Mouse (Mus musculus): ENCODE measurements around the gene Prdm10.
A peak's percentile ranks its signal among the peaks of the same experiment; 100 is the strongest.

Gene Prdm10

DNA sequence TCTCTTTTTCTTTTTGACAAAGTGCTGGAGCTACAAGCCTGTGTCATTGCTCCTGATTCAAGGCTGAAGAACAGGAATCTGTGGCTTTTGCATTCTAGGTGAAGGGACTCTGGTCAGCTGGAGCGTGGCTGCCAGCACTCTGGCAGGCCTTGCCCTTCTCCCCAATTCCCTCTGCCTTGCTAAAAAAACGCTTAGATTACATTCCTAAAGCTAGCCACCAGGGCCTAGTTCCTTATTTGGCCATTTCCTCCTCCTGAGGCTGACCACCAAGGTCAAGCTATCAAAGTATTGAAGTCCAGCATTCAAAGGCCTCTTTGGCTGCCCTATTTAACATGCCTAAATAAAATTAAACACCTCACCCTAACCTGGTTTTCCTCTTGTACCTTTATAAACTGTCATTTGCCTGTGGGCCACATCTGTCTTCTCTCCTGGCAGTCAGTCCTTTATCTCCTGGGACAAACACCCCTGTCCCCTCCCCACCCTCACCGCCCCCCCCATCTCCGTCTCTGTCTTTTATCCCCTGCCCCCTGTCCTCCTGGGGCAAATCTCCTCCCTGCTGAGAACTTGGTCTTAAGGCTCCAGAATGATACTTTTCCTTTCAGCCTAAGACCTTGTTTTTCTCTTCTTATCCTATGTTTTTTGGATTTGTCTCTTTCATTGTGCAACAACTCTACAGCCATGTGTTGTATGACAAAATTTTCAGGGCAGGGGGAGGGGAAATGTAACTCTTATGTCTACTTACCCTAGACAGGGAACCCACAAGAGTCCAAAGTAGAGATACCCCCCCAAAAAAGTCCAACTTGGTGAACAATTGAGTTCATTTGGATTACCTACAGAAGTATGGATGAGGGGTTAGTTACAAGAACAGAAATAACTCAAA is 17.9 kb upstream of the Prdm10 start:
- DNase-seq (ENCODE audit: low read depth, low spot score), result no peak

DNA sequence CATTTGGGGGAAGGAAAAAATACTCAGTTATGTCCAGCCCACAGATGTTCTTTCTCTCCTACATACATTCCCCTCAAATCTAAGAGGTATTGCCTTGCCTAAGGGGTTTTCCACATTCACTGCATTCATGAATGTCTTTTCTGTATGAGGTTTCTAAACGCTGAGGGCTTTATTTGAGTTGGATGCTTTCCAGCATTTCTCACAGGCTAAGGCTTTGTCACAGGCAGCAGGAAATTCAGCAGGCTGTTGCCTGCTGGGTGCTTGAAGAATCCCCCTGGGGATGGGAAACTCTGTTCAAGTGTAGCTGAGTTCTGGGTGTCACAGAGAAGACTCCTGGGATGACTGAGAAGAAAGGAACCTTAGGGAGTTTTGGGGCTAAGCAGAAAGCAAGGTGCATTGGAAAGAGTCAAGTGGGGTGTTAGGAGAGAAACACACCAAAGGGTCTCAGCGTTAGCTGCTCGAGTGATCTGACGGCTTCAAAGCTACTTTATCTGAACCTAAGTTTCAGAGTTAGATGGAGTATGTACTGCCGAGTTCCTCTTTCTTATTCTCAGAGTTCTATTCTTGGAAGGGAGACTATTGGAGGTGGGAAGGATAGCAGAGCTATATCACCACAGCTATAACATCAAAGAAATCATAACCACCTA is 14.2 kb upstream of the Prdm10 start:
- no peak for DNase-seq (ENCODE audit: low read depth, low spot score)

DNA sequence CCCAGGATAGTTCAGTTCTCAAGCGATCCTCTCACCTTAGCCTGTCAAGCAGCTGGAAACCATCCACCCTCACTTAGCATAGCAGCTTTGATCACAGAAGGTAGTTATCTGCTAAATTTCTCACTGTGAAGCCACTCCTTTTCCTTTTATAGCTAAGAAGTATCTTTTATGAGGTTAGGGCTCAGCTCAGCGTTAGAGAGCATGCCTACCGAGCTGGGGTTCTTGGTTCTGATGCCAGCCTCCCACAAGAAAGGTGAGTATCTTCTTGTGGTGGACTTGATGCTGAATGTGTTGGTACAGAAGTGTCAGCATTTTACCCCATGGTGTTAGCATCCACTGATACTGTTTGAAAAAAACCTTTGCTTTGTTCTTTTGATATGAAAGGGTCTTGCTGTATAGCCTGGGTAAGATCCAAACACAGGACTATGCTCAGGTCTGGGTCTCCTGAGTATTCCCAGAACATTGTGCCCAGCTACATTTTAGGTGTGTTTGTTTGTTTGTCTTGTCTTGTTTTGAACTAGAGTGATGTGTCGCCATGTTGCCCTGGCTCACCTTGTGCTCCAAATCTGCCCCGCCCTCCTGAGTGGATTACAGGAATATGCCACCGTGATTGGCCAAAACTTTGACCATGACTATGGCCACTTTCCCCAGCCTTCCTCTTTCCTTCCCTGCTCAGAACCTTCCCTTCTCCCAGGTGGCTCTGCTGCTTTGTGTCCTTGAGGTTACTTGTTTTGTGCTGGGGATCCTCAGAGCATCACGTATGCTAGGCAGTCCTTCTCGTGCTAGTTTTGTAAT is 8.9 kb upstream of the Prdm10 start:
- DNase-seq (ENCODE audit: low read depth, low spot score), result no peak

DNA sequence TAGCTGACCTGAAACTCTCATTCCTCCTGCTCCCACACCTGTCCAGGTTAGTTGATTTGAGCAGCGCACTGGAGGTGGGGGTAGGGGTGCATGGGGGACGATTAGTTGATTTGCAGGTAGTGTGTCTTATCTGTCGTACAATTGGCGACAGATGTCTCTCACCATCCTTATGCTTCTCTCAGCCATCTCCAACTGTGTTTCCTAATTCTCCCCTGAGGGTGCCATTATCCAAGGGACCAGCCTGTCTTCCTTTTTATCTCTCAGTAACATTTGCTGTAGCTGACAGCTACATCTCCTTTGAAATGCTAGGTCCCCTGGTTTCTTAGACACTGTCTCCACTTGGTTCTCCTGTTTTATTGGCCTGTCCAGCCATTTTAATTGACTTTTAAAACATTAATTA is 8.2 kb upstream of the Prdm10 start:
- DNase-seq (ENCODE audit: low read depth, low spot score), result no peak

DNA sequence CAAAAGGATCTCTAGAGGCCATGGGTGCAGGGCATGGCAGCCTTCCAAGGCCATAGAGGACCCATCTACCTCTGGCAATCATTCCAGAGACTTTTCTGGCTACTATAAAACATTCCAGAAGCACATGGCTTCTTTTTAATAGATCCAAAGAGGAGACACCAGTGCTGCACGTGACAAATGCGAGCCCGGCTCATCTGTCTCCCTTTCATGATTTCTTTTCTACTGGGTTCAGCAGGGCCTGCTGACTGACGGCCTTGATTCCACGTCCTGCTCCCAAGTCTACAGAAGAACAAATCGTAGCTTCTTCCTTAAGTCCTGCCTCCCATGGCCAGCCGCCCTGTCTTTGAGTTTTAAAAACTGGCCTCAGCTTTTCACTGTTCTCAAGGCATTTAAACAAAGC is 1.7 kb upstream of the Prdm10 start:
- no peak for DNase-seq (ENCODE audit: low read depth, low spot score)

DNA sequence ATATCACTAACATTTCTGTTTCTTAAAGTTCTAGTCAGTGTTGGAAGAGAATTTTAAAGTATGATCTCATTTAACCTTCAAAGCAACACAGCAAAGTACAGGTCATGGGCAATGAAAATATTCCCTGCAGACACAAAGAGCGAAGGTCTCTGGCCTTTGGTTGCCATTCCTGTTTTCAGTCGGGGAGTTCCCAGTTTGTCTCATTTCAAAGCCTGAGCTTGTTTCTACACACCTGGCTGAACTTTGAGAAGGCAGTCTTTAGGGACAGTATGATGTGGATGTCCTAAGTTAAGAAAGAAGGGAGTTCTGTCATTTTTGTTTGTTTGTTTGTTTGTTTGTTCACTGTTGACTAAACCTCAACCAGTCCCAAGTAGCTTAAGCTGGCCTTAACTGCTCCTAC is 1.0 kb upstream of the Prdm10 start:
- DNase-seq (ENCODE audit: low read depth, low spot score), result no peak

DNA sequence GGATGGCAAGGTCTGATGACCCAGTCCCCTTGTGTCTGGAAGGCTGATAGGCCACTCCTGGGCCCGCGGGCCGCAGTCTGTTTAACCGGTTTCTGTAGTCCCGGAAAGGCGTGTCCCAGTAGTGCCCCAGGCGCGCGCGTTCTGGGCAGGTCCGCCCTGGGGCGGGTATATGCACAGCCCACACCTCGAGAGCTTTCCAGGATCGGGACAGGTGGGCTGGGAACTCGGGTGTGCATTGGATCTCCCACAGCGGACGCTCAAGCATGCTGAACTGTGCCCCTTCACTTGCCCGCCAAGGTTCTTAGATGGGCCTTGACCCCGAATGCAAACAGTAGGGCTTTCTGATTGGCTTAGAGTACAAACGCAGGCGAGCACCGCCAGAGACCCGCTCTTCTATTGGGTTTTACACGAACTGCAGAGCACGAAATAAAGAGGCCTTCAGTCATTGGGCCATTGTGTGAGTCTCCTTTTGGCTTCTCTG is 413 bp upstream of the Prdm10 start:
- no peak for DNase-seq (ENCODE audit: low read depth, low spot score)

DNA sequence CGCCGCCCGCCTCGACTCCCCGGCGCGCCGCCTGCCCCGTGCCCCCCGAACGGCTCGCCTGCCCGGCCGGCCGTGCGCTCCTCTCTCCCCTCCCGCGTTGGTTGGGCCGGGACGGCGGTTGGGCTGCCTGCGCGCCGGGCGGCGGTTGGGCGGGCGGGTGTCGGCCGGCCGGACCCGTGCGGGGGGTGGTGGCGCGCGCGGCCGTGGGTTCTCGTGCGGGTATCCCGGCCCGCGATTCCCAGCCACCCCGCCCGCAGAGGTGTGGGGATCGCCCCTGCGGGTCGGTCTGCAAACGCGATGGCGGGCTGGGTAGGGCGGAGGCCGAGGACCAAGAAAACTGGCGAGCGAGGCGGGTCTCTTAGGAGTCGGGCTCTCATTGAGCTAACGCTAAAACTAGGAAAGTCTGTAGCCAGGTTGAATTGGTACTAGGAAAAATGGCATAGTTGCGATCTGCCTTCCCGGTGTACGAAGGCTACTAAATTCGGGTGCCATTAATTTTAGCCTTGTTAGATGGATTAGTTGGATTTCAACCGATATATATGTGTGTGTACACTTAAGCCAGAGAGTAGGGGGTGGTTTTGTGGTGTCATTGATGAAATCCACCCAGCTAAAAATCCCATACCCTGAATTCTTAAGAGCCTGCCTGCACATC is 799 bp downstream of the Prdm10 start:
- DNase-seq (ENCODE audit: low read depth, low spot score), result peak; percentile 49

DNA sequence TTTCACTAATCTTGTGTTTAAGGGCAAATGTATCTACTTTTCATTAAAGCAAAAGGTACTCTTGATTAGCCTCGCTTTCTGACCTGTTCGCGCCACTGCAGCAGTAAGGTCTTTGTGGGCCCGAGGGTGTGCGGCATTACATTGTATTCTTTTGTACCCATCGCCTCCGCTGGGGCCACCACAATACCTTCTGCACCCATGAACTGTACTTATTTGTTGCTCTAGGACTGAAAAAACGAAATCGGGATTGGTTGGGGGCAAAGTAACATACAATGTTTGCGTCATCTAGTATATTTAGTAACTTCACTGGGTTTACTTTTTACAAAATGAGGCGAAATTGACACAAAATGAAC is 1.3 kb downstream of the Prdm10 start:
- DNase-seq (ENCODE audit: low read depth, low spot score), result peak; percentile 18

DNA sequence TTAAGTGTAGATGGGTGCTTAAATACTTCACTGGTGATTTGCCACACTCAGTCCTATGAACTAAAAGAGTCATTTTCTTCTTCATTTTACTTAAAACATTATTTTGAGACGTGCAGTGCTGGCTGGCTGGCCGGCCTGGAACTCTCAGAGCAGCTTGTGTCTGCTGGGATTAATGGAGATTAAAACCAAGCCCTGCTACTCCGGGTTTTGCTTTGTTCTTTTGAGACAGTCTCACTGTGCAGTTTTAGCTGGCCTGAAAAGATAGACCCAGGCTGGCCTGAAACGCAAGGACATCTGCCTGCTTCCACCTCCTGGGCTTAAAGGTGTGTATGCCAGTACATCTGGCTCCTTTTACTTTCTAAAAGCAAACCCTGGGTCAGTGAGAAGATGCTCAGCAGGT is 2.2 kb downstream of the Prdm10 start:
- no peak for DNase-seq (ENCODE audit: low read depth, low spot score)

DNA sequence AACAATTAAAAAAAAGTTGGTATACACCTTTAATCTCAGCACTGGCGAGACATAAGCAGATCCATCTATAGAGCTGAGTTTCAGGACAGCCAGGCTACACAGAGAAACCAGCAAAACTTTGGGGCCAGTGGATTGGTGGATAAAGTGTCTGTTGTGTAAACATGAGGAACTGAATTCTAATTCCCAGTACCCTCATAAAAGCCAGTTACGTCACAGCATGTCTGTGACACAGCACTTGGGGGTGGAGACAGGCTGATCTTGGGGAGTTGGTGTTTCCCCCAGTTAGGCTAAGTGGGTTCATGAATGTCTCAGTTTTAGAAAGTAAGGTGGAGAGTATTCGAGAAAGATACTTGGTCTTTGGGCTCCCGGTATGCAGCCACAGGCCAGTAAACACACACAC is 2.7 kb downstream of the Prdm10 start:
- DNase-seq (ENCODE audit: low read depth, low spot score), result no peak

DNA sequence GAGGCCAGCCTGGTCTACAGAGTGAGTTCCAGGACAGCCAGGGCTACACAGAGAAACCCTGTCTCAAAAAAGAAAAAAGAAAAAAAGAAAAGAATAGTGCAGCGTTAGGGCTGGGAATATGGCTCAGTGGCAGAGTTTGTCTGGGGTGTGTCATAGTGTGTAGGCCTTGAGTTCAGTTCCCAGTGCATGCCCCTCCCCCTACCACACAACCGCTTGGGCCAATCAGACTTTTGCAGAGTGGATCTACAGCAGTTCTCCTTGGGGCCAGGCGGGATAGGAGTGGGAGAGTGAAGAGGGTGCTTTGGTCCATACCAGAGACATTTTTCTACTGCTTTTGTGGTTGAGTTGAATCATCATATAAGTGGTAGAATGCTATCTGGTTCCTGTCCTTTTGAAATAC is 3.6 kb downstream of the Prdm10 start:
- no peak for DNase-seq (ENCODE audit: low read depth, low spot score)

DNA sequence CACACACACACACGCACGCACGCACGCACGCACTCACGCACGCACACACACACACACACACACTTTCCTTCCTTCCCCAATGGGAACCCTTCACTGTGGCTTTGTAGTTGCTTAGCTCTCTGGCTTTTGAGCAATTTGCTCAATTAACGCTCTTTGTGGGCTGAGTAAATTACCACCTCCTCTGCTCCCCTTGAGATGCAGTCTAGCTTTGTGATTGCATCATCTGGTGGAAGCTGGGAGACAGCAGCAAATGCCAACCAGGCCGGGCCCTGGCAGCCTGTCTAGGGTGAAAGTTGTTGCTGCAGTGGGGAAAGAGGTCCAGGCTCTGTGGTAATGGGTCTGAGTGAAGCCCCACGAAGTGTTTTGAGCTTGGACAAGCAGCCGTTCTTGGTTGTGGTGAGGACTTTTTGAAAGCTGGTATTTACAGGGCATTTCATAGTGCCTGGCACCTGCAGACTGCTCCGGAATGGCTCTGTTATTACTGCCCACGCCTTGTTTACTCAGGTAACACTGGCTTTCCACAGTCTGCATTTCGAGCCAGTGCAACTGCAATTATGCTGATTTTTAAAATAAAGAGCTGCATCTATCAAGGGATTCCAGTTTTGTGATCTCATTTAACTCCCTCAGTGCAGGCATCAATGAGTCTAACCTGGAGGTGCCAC is 10.0 kb downstream of the Prdm10 start:
- no peak for DNase-seq (ENCODE audit: low read depth, low spot score)

DNA sequence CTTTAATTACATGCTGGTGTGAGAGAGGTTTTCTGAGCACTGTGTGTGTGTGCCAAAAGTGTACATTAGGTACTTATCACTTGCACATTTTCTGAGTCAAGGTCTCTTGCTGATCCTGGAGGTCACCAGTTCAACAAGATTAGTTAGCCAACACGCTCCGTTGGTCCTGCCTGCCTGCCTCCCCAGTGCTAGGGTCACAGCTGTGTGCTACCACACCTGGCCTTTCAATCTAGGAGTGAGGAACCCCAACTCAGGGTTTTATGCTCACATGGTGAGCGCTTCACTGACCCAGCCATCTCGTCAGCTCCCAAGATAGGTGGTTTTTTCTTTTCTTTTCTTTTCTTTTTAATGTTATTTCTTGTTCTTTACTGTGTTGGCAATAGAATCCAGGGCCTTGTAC is 11.6 kb downstream of the Prdm10 start:
- no peak for DNase-seq (ENCODE audit: low read depth, low spot score)

DNA sequence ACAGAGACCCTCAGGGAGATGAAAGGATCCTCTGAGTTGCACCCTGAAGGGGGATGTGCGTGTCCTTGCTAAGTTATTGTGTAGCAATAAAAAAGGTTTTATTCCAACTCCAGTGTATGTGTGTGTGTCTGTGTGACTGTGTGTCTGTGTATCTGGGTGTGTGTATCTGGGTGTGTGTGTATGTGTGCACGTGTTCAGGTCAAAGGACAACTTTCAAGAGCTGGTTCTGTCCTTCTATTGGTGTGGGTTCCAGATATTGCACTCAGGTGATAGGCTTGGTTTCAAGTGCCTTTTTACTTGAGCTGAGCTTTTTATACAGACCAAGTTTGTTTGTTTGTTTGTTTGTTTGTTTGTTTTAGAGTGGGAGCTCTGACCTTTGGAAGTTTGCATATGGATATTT is 12.9 kb downstream of the Prdm10 start:
- no peak for DNase-seq (ENCODE audit: low read depth, low spot score)

DNA sequence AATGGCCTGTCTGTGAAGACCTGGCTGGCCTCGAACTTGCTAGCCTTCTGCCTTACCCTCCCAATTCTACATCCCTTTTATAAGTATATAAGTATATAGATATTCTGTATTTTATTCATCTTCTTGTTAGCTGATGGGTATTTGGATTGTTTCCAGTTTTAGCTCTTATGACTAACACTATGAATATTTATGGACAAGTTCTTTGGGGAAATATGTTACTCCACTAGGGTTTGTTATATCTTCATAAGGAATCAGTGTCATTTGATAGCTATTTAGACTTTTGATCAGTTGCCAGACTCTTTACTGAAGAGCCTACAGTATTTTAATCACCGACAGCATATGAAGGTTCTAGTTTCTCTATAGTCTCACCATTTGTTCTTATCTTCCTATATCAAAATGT is 15.0 kb downstream of the Prdm10 start:
- DNase-seq (ENCODE audit: low read depth, low spot score), result no peak

DNA sequence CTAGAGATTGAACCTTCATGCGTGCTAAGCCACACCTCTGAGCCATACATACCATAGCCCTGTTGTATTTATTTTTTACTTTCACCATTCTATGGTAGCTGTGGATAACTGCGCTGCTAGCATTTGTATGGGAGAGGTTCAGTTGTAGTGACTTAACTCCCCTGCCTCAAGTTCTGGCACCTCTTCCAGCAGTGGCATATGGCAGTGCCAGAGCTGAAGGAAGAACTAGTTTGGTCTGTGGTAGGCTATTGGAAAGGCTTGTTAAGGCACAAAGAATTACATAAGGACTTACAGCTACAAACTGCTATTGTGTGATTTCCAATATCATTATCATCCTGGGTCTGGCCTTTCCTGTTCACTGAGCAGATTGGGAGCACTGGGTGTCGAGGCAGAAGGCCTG is 16.0 kb downstream of the Prdm10 start:
- no peak for DNase-seq (ENCODE audit: low read depth, low spot score)

DNA sequence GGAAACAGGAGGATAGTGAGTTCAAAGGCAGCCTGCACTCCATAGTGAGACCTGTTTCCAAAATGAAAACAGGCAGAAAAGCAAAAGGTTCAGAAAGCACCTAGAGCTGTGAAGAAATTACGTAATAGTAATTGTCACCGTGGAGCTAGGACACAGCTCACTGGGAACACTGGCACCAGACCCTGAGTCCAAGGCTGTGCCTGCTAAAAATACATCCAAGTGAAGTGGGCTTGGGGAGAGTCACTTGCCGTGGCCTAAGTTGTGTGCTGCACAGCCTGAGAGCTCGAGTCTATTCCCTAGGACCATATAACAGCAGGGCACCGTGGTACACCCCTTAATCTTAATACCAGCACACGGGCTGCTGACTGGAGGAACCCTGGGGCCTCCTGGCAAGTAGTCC is 18.4 kb downstream of the Prdm10 start:
- DNase-seq (ENCODE audit: low read depth, low spot score), result no peak

DNA sequence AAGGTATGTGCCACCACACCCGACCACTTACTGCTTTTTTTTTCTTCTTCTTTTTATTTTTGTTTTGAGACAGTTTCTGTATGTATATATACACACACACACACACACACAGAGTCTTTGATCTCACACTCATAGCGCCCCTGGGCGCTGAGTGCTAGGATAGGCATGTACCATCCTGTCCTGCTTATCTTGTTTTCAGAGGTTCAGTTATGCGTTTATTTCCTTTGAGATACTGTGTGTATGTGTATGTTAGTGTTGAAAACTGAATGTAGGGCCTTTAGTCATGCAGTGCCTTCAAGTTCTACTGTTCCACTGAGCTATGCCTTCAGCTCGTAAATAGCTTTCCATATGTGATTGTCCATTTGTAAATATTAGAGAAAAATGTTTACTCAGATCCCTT is 20.2 kb downstream of the Prdm10 start:
- no peak for DNase-seq (ENCODE audit: low read depth, low spot score)

DNA sequence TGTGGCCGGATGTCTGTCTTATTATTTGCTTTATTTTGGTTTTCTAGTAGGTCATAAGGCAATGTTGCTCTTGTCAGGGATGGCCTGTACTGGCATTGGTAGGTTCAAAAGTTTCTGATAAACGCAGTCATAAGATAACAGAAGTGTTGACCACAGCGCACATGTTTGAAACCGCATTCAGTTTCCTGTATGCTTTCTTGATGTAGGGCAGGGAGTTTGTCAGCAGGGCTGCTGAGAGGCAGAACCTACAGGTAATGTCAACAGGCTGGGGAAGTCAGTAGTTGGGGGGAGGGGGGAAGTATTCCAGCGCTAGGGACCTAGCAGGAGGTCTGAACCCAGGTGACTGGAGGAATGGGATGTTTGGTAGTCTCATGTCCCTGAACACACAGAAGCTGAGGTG is 20.8 kb downstream of the Prdm10 start:
- DNase-seq (ENCODE audit: low read depth, low spot score), result no peak

DNA sequence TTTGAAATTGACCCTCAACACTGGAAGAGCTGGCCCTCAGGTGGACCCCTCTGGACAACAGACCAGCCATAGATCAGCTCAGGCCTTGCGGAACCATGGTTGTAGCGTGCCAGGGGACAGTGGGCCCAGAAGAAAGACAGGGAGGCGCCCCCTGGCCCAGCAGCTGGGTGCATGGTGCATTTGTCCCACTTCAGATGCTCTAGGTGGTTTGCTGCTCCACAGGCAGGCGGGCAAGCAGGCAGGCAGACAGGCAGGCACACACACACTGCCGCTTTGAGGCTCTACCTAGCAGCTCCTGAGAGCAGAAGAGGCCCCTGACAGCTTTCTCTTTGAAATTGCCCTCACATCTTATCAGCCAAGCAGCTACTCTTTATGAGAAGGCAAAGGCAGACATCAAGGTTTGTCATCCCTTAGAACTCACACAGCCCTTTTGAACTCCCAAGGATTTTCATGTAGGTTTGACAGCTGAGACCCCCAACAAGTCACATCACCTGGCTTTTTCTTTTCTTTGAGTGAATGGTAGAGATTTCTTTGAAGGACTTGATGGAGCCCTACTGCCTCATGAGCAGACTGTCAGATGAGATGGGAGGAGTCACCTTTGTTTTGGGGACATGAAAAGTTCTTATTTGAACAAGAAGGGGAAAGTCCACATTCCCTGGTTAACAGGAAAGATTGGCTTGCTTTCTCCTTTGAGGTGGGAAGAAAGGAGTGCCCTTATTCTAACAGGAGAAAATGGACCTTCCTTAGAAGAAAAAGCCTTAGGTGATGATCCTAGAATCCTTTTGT is 21.4 kb downstream of the Prdm10 start:
- DNase-seq (ENCODE audit: low read depth, low spot score), result no peak

All from forelimb bud, embryonic 11.5 days (tissue).